In the genomic region with DNA sequence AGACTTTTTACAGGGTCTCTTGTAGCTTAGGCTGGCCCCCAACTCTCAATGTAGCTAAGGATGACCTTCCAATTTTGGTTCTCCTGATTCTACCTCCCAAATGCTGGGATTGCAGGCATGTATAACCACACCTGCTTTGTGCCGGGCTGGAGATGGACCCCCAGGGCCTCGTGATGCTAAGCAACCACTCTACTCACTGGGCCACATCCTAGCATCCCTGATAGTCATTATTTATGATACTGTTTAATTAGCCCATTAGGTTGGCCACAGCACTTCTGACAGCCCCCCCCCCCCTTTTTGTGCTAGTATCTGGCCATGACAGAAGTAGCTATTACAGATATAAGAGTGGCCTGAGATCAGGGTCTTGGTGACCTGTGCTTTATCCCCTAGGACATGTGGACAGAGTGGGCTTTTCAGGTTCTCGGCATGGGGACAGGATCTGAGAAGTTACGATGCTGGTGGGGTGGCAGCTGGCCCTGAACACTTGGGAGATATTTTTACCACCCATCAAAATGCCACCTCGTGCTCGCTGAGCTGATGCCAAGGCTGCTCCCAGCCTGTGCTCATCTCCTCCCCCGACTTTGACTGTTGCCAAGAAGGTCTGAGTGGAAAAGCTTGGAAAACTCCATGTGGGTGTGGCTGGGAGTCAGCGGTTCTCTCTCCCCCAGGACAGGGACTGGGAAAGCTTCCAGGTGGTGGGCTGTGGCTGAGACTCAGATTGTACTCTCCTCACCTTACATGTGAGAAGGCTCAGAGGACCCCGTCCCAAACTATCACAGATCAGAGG, we compare ENCODE assay signal across 9 mouse cellular contexts.
DNase-seq lines count a peak whose midpoint lies in the region; ATAC-seq lines count a peak whose summit lies in the region.
"Had no signal": no experiment of that assay in that cellular context is flagged by ENCODE, and none has a peak within 500 bp of the region (broad histone marks: within the 10 kb centered on the region; RNA-seq: fewer than 3 reads in every experiment).

No protein-coding gene starts in this region.

- no peaks in the 10 kb centered on the region for H3K27me3 ChIP-seq in lung, embryonic 15.5 days
- H3K27me3 ChIP-seq: megakaryocyte, embryonic 14.5 days had no signal

- no peak overlapping the region for H3K4me2 ChIP-seq in lung, embryonic 15.5 days

- DNase-seq in adrenal gland, postnatal 14 days = peak; percentile 10
- DNase-seq in adrenal gland, adult 8-10 months = no peak
- peak; percentile 48 for DNase-seq in ovary, adult 18-20 months (ENCODE audit: low spot score)
- DNase-seq in ovary, postnatal 10 days (ENCODE audit: low spot score) = no peak
- peak; percentile 36 to 63 for DNase-seq in urinary bladder, postnatal 4 days (ENCODE audit: low spot score in 2 of 2)
- DNase-seq in Muller cell, postnatal 12 days (ENCODE audit: inconsistent ontology term) = no peak
- no peak for DNase-seq in embryo, embryonic 9.5 days (ENCODE audit: extremely low spot score)

- no peaks in the 10 kb centered on the region for H3K9me3 ChIP-seq in lung, embryonic 15.5 days

- H3K36me3 ChIP-seq in lung, embryonic 15.5 days = no peaks in the 10 kb centered on the region

- ATAC-seq in lung, embryonic 15.5 days (ENCODE audit: borderline replicate concordance, extremely low read depth, low FRiP score, low TSS enrichment) = peak; percentile 37; the same call in 1 of the 2 replicates

- WGBS in lung, embryonic 15.5 days = 51% methylated on average over 9 of the region's 9 CpGs

- no peak overlapping the region for H3K9ac ChIP-seq in lung, embryonic 15.5 days

- no peak overlapping the region for H3K27ac ChIP-seq in lung, embryonic 15.5 days

- no peak overlapping the region for H3K4me3 ChIP-seq in lung, embryonic 15.5 days
- H3K4me3 ChIP-seq: megakaryocyte, embryonic 14.5 days had no signal

- H3K4me1 ChIP-seq in lung, embryonic 15.5 days = peaks cover 7% of the 10 kb centered on the region; the same call in 1 of the 2 replicates
- H3K4me1 ChIP-seq: megakaryocyte, embryonic 14.5 days had no signal

Comparison
In these comparisons a context has a peak if more than half of its experiments do, and no peak if none do; other contexts are left out.
1. DNase-seq: peak in adrenal gland, postnatal 14 days (single experiment), ovary, adult 18-20 months (single experiment) and urinary bladder, postnatal 4 days (2 of 2); none in adrenal gland, adult 8-10 months (single experiment), ovary, postnatal 10 days (single experiment), Muller cell, postnatal 12 days (single experiment) and embryo, embryonic 9.5 days (single experiment).